Mouse (Mus musculus): ENCODE data around the gene Il3.
"Not testable (repeated sequence)": the region's sequence is repeated elsewhere in the genome, so short reads cannot be mapped to it uniquely, and the experiment has no call there.

Gene Il3

GRCm38 (mm10) chr11:54267177-54267576 is at the start of gene Il3:
Gene Il3, minus strand, starts transcription at chr11:54267277.
- in situ Hi-C loops (cut with MboI, MseI), result no loop called here

GRCm38 (mm10) chr11:54315336-54315735 is 48.3 kb upstream of the Il3 start:
- in situ Hi-C loops (cut with MboI, MseI), result no loop called here

- in situ Hi-C loops (cut with MboI, MseI), result no loop called here
Observed at GRCm38 (mm10) chr11:54314740-54315139, 47.7 kb upstream of the Il3 start.

GRCm38 (mm10) chr11:54313391-54314360 is 46.6 kb upstream of the Il3 start:
- in situ Hi-C loops (cut with MboI, MseI), result no loop called here

GRCm38 (mm10) chr11:54312603-54313002 is 45.5 kb upstream of the Il3 start:
- in situ Hi-C loops (cut with MboI, MseI), result no loop called here

- in situ Hi-C loops (cut with MboI, MseI), result no loop called here
Observed at GRCm38 (mm10) chr11:54312021-54312420, 44.9 kb upstream of the Il3 start.

- in situ Hi-C loops (cut with MboI, MseI), result no loop called here
Observed at GRCm38 (mm10) chr11:54310588-54310987, 43.5 kb upstream of the Il3 start.

- in situ Hi-C loops (cut with MboI, MseI), result loop anchor here (5.0 kb wide), 3 partner anchors 45 to 105 kb away; no protein-coding TSS in a partner anchor
Observed at GRCm38 (mm10) chr11:54307139-54307816, 40.2 kb upstream of the Il3 start.

- in situ Hi-C loops (cut with MboI, MseI), result loop anchor here (5.0 kb wide), 3 partner anchors 47 to 107 kb away; no protein-coding TSS in a partner anchor
Observed at GRCm38 (mm10) chr11:54305331-54305730, 38.3 kb upstream of the Il3 start.

- in situ Hi-C loops (cut with MboI, MseI), result no loop called here
Observed at GRCm38 (mm10) chr11:54304471-54304873, 37.4 kb upstream of the Il3 start.

- in situ Hi-C loops (cut with MboI, MseI), result no loop called here
Observed at GRCm38 (mm10) chr11:54303728-54304470, 36.8 kb upstream of the Il3 start, which contains the start of gene Acsl6. Gene Acsl6, plus strand, starts transcription at chr11:54303798.

- in situ Hi-C loops (cut with MboI, MseI), result no loop called here
Observed at GRCm38 (mm10) chr11:54303076-54303727, 36.1 kb upstream of the Il3 start.

GRCm38 (mm10) chr11:54302606-54303005 is 35.5 kb upstream of the Il3 start:
- in situ Hi-C loops (cut with MboI, MseI), result no loop called here

- in situ Hi-C loops (cut with MboI, MseI), result no loop called here
Observed at GRCm38 (mm10) chr11:54301994-54302393, 34.9 kb upstream of the Il3 start.

GRCm38 (mm10) chr11:54298777-54299176 is 31.7 kb upstream of the Il3 start:
- in situ Hi-C loops (cut with MboI, MseI), result no loop called here

- in situ Hi-C loops (cut with MboI, MseI), result not testable (repeated sequence)
Observed at GRCm38 (mm10) chr11:54297471-54297870, 30.4 kb upstream of the Il3 start.

GRCm38 (mm10) chr11:54296734-54297133 is 29.7 kb upstream of the Il3 start:
- in situ Hi-C loops (cut with MboI, MseI), result no loop called here

GRCm38 (mm10) chr11:54295971-54296370 is 28.9 kb upstream of the Il3 start:
- in situ Hi-C loops (cut with MboI, MseI), result no loop called here

GRCm38 (mm10) chr11:54293980-54294807 is 27.1 kb upstream of the Il3 start:
- in situ Hi-C loops (cut with MboI, MseI), result no loop called here

GRCm38 (mm10) chr11:54292163-54292562 is 25.1 kb upstream of the Il3 start:
- in situ Hi-C loops (cut with MboI, MseI), result no loop called here
